Mouse (Mus musculus) erythroblast, adult 5-6 weeks (primary cell): Measurements from ENCODE around the gene Xdh. TPM values are rescaled to one million over a fixed set of nuclear protein-coding genes. Genes with fewer than 3 reads are reported as not detected.

Source experiments
- total RNA-seq, 2 experiments: library from RNA; stranded (forward) in 1 of 2; stranded (reverse) in 1 of 2; fragments of 150-400 nt in 1 of 2; fragments of 200-764, 138-1000 nt in 1 of 2; gene quantifications; 2 replicates each; pipeline versions ENCODE4 v1.2.3 to v1.2.4; 2015 to 2017; ENCODE audit warnings: low replicate concordance in 2 of 2

Xdh gene
- total RNA-seq, 2 experiments from 2014 or later: 24.5 to 54.8 TPM

Other genes starting within 250 kb of the Xdh start
- not detected in 2 replicates for gene Galnt14, start 239.7 kb downstream of the Xdh start, total RNA-seq (2015; ENCODE audit: low replicate concordance)
- gene Galnt14, start 239.7 kb downstream of the Xdh start, total RNA-seq (2017; ENCODE audit: low replicate concordance): not detected in 2 replicates
- gene Ehd3, start 146.1 kb downstream of the Xdh start, total RNA-seq (2015; ENCODE audit: low replicate concordance): 0.42 and 2.3 TPM in 2 replicates
- 1.6 TPM in 1 of 2 replicates, not detected in the other for gene Ehd3, start 146.1 kb downstream of the Xdh start, total RNA-seq (2017; ENCODE audit: low replicate concordance)
- gene Srd5a2, start 97.7 kb upstream of the Xdh start, total RNA-seq (2015; ENCODE audit: low replicate concordance): not detected in 2 replicates
- gene Srd5a2, start 97.7 kb upstream of the Xdh start, total RNA-seq (2017; ENCODE audit: low replicate concordance): not detected in 2 replicates